Comparison of ENCODE assay signal across 9 mouse cellular contexts in genomic region chr10:39227499-39227942, GRCm38 (mm10).
DNase-seq lines count a peak whose midpoint lies in the region; ATAC-seq and TF ChIP-seq lines count a peak whose summit lies in the region.
"Had no signal": no experiment of that assay in that cellular context is flagged by ENCODE, and none has a peak within 500 bp of the region (broad histone marks: within the 10 kb centered on the region; RNA-seq: fewer than 3 reads in every experiment).

No protein-coding gene starts in this region.

- no peak for TF ChIP-seq EP300 in stomach, postnatal 0 days (optimal IDR thresholded peaks at IDR 0.05)

- DNase-seq in right cerebral cortex, postnatal 4 days = peak; percentile 41
- DNase-seq in right cerebral cortex, postnatal 14 days = no peak
- peak; percentile 31 for DNase-seq in heart, postnatal 25 days (ENCODE audit: low spot score)
- no peak for DNase-seq in stomach, postnatal 0 days (ENCODE audit: low spot score)

- TF ChIP-seq CTCF in stomach, postnatal 0 days (IDR thresholded peaks at IDR 0.05; ENCODE audit: low read depth) = no peak

- peaks cover 17% of the 10 kb centered on the region for H3K4me1 ChIP-seq in forebrain, embryonic 16.5 days (replicated peaks; ENCODE audit: control insufficient read depth, insufficient read depth, low read length)
- H3K4me1 ChIP-seq in lung, embryonic 15.5 days = peaks cover 16% of the 10 kb centered on the region
- no peaks in the 10 kb centered on the region for H3K4me1 ChIP-seq in stomach, postnatal 0 days (replicated peaks; ENCODE audit: control insufficient read depth, insufficient read depth)
- peaks cover 16% of the 10 kb centered on the region for H3K4me1 ChIP-seq in liver, embryonic 12.5 days

- no peaks in the 10 kb centered on the region for H3K9me3 ChIP-seq in forebrain, embryonic 16.5 days (ENCODE audit: control insufficient read depth, low read length)
- H3K9me3 ChIP-seq in lung, embryonic 15.5 days = no peaks in the 10 kb centered on the region
- no peaks in the 10 kb centered on the region for H3K9me3 ChIP-seq in stomach, postnatal 0 days (ENCODE audit: control insufficient read depth, low read length)
- H3K9me3 ChIP-seq in liver, embryonic 12.5 days (replicated peaks) = no peaks in the 10 kb centered on the region

- peak overlapping the region; percentile 18 for H3K4me3 ChIP-seq in forebrain, embryonic 16.5 days (replicated peaks; ENCODE audit: low read length)
- H3K4me3 ChIP-seq in lung, embryonic 15.5 days = peak overlapping the region; percentile 15; the same call in 1 of the 2 replicates
- 0 out of 2 replicates have a peak overlapping the region, but pooled peaks have one; percentile 2 for H3K4me3 ChIP-seq in stomach, postnatal 0 days (ENCODE audit: low read depth, low read length)
- H3K4me3 ChIP-seq in liver, embryonic 12.5 days = no peak overlapping the region

- peak overlapping the region; percentile 45 for H3K9ac ChIP-seq in forebrain, embryonic 16.5 days (replicated peaks; ENCODE audit: low read depth, low read length)
- no peak overlapping the region for H3K9ac ChIP-seq in lung, embryonic 15.5 days
- H3K9ac ChIP-seq in stomach, postnatal 0 days (ENCODE audit: low read length) = no peak overlapping the region
- H3K9ac ChIP-seq in liver, embryonic 12.5 days = no peak overlapping the region

- H3K36me3 ChIP-seq in forebrain, embryonic 16.5 days (ENCODE audit: control insufficient read depth, insufficient read depth) = no peaks in the 10 kb centered on the region
- H3K36me3 ChIP-seq in lung, embryonic 15.5 days = no peaks in the 10 kb centered on the region
- H3K36me3 ChIP-seq in stomach, postnatal 0 days (ENCODE audit: control insufficient read depth, insufficient read depth, low read length) = no peaks in the 10 kb centered on the region
- H3K36me3 ChIP-seq in liver, embryonic 12.5 days = no peaks in the 10 kb centered on the region

- ATAC-seq in forebrain, embryonic 16.5 days = peak; percentile 74
- ATAC-seq in lung, embryonic 15.5 days (ENCODE audit: borderline replicate concordance, extremely low read depth, low FRiP score, low TSS enrichment) = peak; percentile 79; the same call in 1 of the 2 replicates
- ATAC-seq in stomach, postnatal 0 days (ENCODE audit: low FRiP score, low TSS enrichment) = no peak
- ATAC-seq in liver, embryonic 12.5 days = no peak
- no peak for ATAC-seq in activated CD4-positive, CD25-positive, alpha-beta regulatory T cell, adult 4 months

- 9% methylated on average over 13 of the region's 13 CpGs for WGBS in forebrain, embryonic 16.5 days
- 19% methylated on average over 13 of the region's 13 CpGs for WGBS in lung, embryonic 15.5 days
- 27% methylated on average over 13 of the region's 13 CpGs for WGBS in stomach, postnatal 0 days
- 50% methylated on average over 13 of the region's 13 CpGs for WGBS in liver, embryonic 12.5 days (ENCODE audit: insufficient replicate concordance)

- no peaks in the 10 kb centered on the region for H3K27me3 ChIP-seq in forebrain, embryonic 16.5 days (replicated peaks; ENCODE audit: control insufficient read depth, insufficient read depth, low read length)
- H3K27me3 ChIP-seq in lung, embryonic 15.5 days = no peaks in the 10 kb centered on the region
- H3K27me3 ChIP-seq in stomach, postnatal 0 days (ENCODE audit: control insufficient read depth, insufficient read depth, low read length) = no peaks in the 10 kb centered on the region
- H3K27me3 ChIP-seq in liver, embryonic 12.5 days (replicated peaks) = peaks cover 5% of the 10 kb centered on the region

- intact Hi-C loops in heart, postnatal 25 days (cut with DNase I) = no loop called here

- H3K4me2 ChIP-seq in forebrain, embryonic 16.5 days (ENCODE audit: low read length) = peak overlapping the region; percentile 49
- H3K4me2 ChIP-seq in lung, embryonic 15.5 days = peak overlapping the region; percentile 41
- H3K4me2 ChIP-seq in stomach, postnatal 0 days (replicated peaks; ENCODE audit: low read depth) = peak overlapping the region; percentile 18
- H3K4me2 ChIP-seq in liver, embryonic 12.5 days = no peak overlapping the region

- H3K27ac ChIP-seq in forebrain, embryonic 16.5 days (ENCODE audit: low read length) = peak overlapping the region; percentile 45; the same call in 1 of the 2 replicates
- H3K27ac ChIP-seq in lung, embryonic 15.5 days = peak overlapping the region; percentile 42; the same call in 1 of the 2 replicates
- 0 out of 2 replicates have a peak overlapping the region, but pooled peaks have one; percentile 18 for H3K27ac ChIP-seq in stomach, postnatal 0 days (replicated peaks)
- no peak overlapping the region for H3K27ac ChIP-seq in liver, embryonic 12.5 days
- H3K27ac ChIP-seq: macrophage had no signal

Comparison
In these comparisons a context has a peak if more than half of its experiments do, and no peak if none do; other contexts are left out.
1. DNase-seq: peak in right cerebral cortex, postnatal 4 days (single experiment) and heart, postnatal 25 days (single experiment); none in right cerebral cortex, postnatal 14 days (single experiment) and stomach, postnatal 0 days (single experiment).
2. ATAC-seq: peak in forebrain, embryonic 16.5 days (single experiment) and lung, embryonic 15.5 days (single experiment); none in stomach, postnatal 0 days (single experiment), liver, embryonic 12.5 days (single experiment) and activated CD4-positive, CD25-positive, alpha-beta regulatory T cell, adult 4 months (single experiment).